8 mouse cellular contexts compared by ENCODE assay signal in the genomic region with DNA sequence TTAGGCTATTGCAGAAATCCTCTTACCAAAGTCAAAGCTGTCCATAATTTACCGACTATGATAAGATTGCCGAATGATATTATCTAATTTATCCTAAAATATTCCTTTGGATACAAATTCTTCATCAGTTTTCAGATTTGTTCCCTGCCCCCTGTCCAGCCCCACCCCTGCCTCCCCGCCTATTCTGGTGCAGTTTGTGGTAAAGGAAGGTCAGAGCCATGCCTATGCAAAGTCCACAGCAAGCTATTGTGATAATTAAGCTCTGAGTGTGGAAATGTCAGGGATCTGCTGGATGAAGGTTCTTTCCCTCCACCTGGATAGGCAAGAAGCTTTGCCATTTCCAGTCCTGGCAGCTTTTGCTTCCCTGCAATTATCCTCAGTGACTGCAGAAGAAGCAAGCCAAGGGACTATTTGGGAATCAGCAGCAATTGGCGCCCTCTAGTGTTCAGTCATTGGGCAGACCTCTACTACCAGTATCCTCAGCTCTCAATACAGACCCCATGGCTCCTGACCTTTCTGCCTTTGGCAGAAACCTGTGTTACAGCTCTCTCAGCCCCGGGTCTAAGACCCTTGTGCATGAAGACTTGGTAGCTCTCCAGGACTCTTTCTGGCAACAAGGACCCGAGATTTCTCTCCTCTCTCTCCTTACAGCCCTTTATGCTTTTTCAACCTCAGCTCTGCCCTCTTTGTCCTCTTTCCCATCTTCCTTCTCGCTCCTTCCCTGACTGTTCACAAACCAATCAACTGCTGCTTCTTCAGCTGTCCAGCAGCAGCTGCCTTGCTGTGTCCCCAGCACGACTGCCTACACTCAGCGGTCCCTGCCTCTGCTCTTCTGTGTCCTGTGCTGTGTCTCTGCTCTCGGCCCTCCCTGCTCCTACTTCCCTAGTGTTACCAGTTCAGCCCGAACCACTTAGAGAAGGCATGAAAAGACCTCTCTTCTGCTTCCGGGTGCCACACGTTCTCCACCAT. TPM values are rescaled to one million over a fixed set of nuclear protein-coding genes. Genes with fewer than 3 reads are reported as not detected.
DNase-seq lines count a peak whose midpoint lies in the region; ATAC-seq and TF ChIP-seq lines count a peak whose summit lies in the region.
"Not testable (repeated sequence)": the region's sequence is repeated elsewhere in the genome, so short reads cannot be mapped to it uniquely, and the experiment has no call there.

No protein-coding gene starts in this region.

- H3K4me2 ChIP-seq in forebrain, embryonic 15.5 days (replicated peaks); liver, embryonic 15.5 days; stomach, embryonic 16.5 days (ENCODE audit: low read depth, low read length): not testable (repeated sequence)

- not testable (repeated sequence) for H3K9me3 ChIP-seq in E14TG2a.4 (ENCODE audit: low read length); forebrain, embryonic 15.5 days; liver, embryonic 15.5 days (replicated peaks); stomach, embryonic 16.5 days (replicated peaks; ENCODE audit: control insufficient read depth, low read length)

- WGBS in forebrain, embryonic 15.5 days, result 55% methylated on average over 13 of the region's 13 CpGs
- 38% methylated on average over 13 of the region's 13 CpGs for WGBS in liver, embryonic 15.5 days (ENCODE audit: insufficient replicate concordance)
- WGBS in stomach, embryonic 16.5 days, result 53% methylated on average over 12 of the region's 13 CpGs

- peak; percentile 58 for TF ChIP-seq CTCF in E14TG2a.4 (conservative IDR thresholded peaks at IDR 0.05; ENCODE audit: low read length)

- ATAC-seq in forebrain, embryonic 15.5 days (replicated peaks), result peak; percentile 95
- peak; percentile 82 to 83 for ATAC-seq in hematopoietic stem cell, adult 5-6 weeks (replicated peaks in 1 of 2; ENCODE audit: insufficient read depth in 1 of 2, low FRiP score in 2 of 2, low TSS enrichment in 1 of 2, low read depth in 1 of 2, poor library complexity in 2 of 2, severe bottlenecking in 2 of 2)
- peak; percentile 40; the same call in 1 of the 2 replicates for ATAC-seq in liver, embryonic 15.5 days (ENCODE audit: insufficient read depth)
- peak; percentile 69 for ATAC-seq in stomach, embryonic 16.5 days (ENCODE audit: insufficient read depth, low FRiP score)

- H3K36me3 ChIP-seq in E14TG2a.4 (ENCODE audit: insufficient read depth, low read length); forebrain, embryonic 15.5 days; liver, embryonic 15.5 days (replicated peaks); stomach, embryonic 16.5 days (ENCODE audit: control insufficient read depth, insufficient read depth, low read length): not testable (repeated sequence)

- H3K4me1 ChIP-seq in E14TG2a.4 (replicated peaks; ENCODE audit: low read depth, low read length); forebrain, embryonic 15.5 days; liver, embryonic 15.5 days (replicated peaks); stomach, embryonic 16.5 days (ENCODE audit: control insufficient read depth, insufficient read depth, low read length): not testable (repeated sequence)

- H3K9ac ChIP-seq in forebrain, embryonic 15.5 days (replicated peaks); liver, embryonic 15.5 days; stomach, embryonic 16.5 days (ENCODE audit: low read length): not testable (repeated sequence)

- H3K27me3 ChIP-seq in E14TG2a.4 (ENCODE audit: insufficient read depth, low read length); forebrain, embryonic 15.5 days; liver, embryonic 15.5 days; stomach, embryonic 16.5 days (ENCODE audit: control insufficient read depth, insufficient read depth, low read length): not testable (repeated sequence)

- H3K4me3 ChIP-seq in E14TG2a.4 (replicated peaks; ENCODE audit: low read length), result peak overlapping the region; percentile 41
- not testable (repeated sequence) for H3K4me3 ChIP-seq in forebrain, embryonic 15.5 days; liver, embryonic 15.5 days (replicated peaks); stomach, embryonic 16.5 days (replicated peaks; ENCODE audit: low read length)

- H3K27ac ChIP-seq in forebrain, embryonic 15.5 days (replicated peaks); stomach, embryonic 16.5 days (ENCODE audit: low read length): not testable (repeated sequence)
- peak overlapping the region; percentile 51; the same call in 1 of the 2 replicates for H3K27ac ChIP-seq in liver, embryonic 15.5 days (replicated peaks)

- peak; percentile 25 for DNase-seq in cerebellum, adult 11 months
- peak; percentile 40 to 79 for DNase-seq in layer of hippocampus, adult 18-20 months (ENCODE audit: low spot score in 2 of 2)
- DNase-seq in neural tube, embryonic 10.5 days (ENCODE audit: extremely low spot score, low spot score), result peak; percentile 40

RNA-seq across cellular contexts. Expression of gene Klrb1a, which starts 6.7 kb away (rescaled TPM):
- polyA plus RNA-seq in forebrain, embryonic 15.5 days (2015; fragmentation: Nextera tagmentation; extraction: Ambion mirVana), result not detected in 2 replicates
- 3.1 TPM in 1 of 2 replicates, not detected in the other for total RNA-seq in hematopoietic stem cell, adult 5-6 weeks (2017)
- not detected for total RNA-seq in layer of hippocampus, adult 18-20 months (2021)
- 0.51 and 0.56 TPM in 2 replicates for polyA plus RNA-seq in liver, embryonic 15.5 days (2015; fragmentation: Nextera tagmentation; extraction: Ambion mirVana)
- polyA plus RNA-seq in stomach, embryonic 16.5 days (2015; fragmentation: Nextera tagmentation; extraction: Ambion mirVana), result not detected in 2 replicates

RNA-seq across cellular contexts. Expression of gene Clec2h, which starts 32.1 kb away (rescaled TPM):
- polyA plus RNA-seq in forebrain, embryonic 15.5 days (2015; fragmentation: Nextera tagmentation; extraction: Ambion mirVana), result not detected in 2 replicates
- total RNA-seq in hematopoietic stem cell, adult 5-6 weeks (2017), result not detected in 2 replicates
- total RNA-seq in layer of hippocampus, adult 18-20 months (2021), result not detected
- polyA plus RNA-seq in liver, embryonic 15.5 days (2015; fragmentation: Nextera tagmentation; extraction: Ambion mirVana), result 0.07 and 0.10 TPM in 2 replicates
- 2.8 and 3.2 TPM in 2 replicates for polyA plus RNA-seq in stomach, embryonic 16.5 days (2015; fragmentation: Nextera tagmentation; extraction: Ambion mirVana)

RNA-seq across cellular contexts. Expression of gene A2ml1, which starts 48.6 kb away (rescaled TPM):
- 3.6 and 4.8 TPM in 2 replicates for polyA plus RNA-seq in forebrain, embryonic 15.5 days (2015; fragmentation: Nextera tagmentation; extraction: Ambion mirVana)
- total RNA-seq in hematopoietic stem cell, adult 5-6 weeks (2017), result not detected in 2 replicates
- 10 to 100 TPM in 1 of 2 experiments, 1 to 10 TPM in 1; 7.2 to 12.3 TPM for total RNA-seq in layer of hippocampus, adult 18-20 months (2021)
- polyA plus RNA-seq in liver, embryonic 15.5 days (2015; fragmentation: Nextera tagmentation; extraction: Ambion mirVana), result 20.5 and 25.0 TPM in 2 replicates
- polyA plus RNA-seq in stomach, embryonic 16.5 days (2015; fragmentation: Nextera tagmentation; extraction: Ambion mirVana), result 2.7 and 3.6 TPM in 2 replicates

Comparison
In these comparisons a context has a peak if more than half of its experiments do, and no peak if none do; other contexts are left out.
1. ATAC-seq: peak in every context shown above with its lines; median percentile 95 in forebrain, embryonic 15.5 days; 82 in hematopoietic stem cell, adult 5-6 weeks; 69 in stomach, embryonic 16.5 days; 40 in liver, embryonic 15.5 days.